Mouse (Mus musculus) liver, embryonic 15.5 days (tissue): ENCODE results near the gene Trabd2b. TPM values are rescaled to one million over a fixed set of nuclear protein-coding genes. Genes with fewer than 3 reads are reported as not detected.

ENCODE experiments used
- ATAC-seq: fragments of 200-750 bp; cut with Nextera tagmentation; 2 replicates; pipeline ENCODE4 v1.8.0; 2017; ENCODE audit warnings: moderate number of reproducible peaks, mild to moderate bottlenecking, moderate library complexity; ENCODE audit not compliant: insufficient read depth
- H3K27ac ChIP-seq: fragments of 300-500 bp; sonication (generic); replicated peaks from 2 replicates; pipeline ENCODE4 v1.5.1; 2015; ENCODE audit warnings: mild to moderate bottlenecking, inconsistent platforms
- H3K27me3 ChIP-seq: fragments of 300-500 bp; sonication (generic); 2 replicates; pipeline ENCODE4 v1.6.1; 2015; ENCODE audit warnings: mild to moderate bottlenecking, inconsistent platforms
- H3K36me3 ChIP-seq: fragments of 300-500 bp; sonication (generic); replicated peaks from 2 replicates; pipeline ENCODE4 v1.6.1; 2015; ENCODE audit warnings: moderate library complexity, mild to moderate bottlenecking, inconsistent platforms
- H3K4me1 ChIP-seq: fragments of 300-500 bp; sonication (generic); replicated peaks from 2 replicates; pipeline ENCODE4 v1.6.1; 2015; ENCODE audit warnings: inconsistent platforms
- H3K4me2 ChIP-seq: fragments of 300-500 bp; sonication (generic); 2 replicates; pipeline ENCODE4 v1.6.1; 2015; ENCODE audit warnings: moderate library complexity, mild to moderate bottlenecking, inconsistent platforms
- H3K4me3 ChIP-seq: fragments of 300-500 bp; sonication (generic); replicated peaks from 2 replicates; pipeline ENCODE4 v1.5.1; 2015; ENCODE audit warnings: mild to moderate bottlenecking, inconsistent platforms
- H3K9ac ChIP-seq: fragments of 300-500 bp; sonication (generic); 2 replicates; pipeline ENCODE4 v1.6.1; 2015; ENCODE audit warnings: moderate library complexity, mild to moderate bottlenecking, inconsistent platforms
- H3K9me3 ChIP-seq: fragments of 300-500 bp; sonication (generic); replicated peaks from 2 replicates; pipeline ENCODE4 v1.6.1; 2016; ENCODE audit warnings: inconsistent platforms
- WGBS: fragments of 180-500 bp; shearing (Covaris S2); methylation state at CpG from one replicate; pipeline ENCODE4 v1.1.7; 2015; ENCODE audit warnings: mixed read lengths; ENCODE audit not compliant: insufficient replicate concordance; 5-methylcytosine and 5-hydroxymethylcytosine counted together
- polyA plus RNA-seq: library from polyadenylated mRNA; unstranded; fragments of >200 nt; fragmentation: Nextera tagmentation; extraction: Ambion mirVana; gene quantifications from 2 replicates; pipeline ENCODE4 v1.2.1, GENCODE M21; 2015

The Trabd2b gene
- polyA plus RNA-seq, 1 experiment from 2014 or later = 0.08 TPM

DNA sequence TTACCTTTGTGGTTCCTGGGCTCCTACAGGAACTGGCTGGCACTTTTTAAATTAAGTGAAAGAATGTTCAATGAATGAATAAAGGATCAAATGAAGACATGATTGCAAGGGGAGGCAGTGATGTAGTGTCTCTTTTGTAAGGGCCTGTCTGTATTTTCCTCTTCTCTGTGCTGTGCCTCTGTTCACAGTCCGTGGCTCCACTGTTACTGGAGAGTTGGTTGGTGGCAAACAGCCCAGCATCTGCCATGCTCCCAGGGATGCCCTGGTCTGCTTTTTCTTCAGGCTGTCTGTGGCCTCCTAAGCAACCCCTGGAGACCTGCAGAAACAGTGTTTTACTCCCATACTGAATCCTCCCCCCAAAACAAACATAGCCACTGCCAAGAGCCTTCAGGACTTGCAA, 63.4 kb downstream of the Trabd2b start:
- no peak for ATAC-seq
- no peaks in the 10 kb centered on the region for H3K4me1 ChIP-seq
- no peaks in the 10 kb centered on the region for H3K27me3 ChIP-seq
- H3K27ac ChIP-seq = no peak overlapping the region
- H3K9ac ChIP-seq = no peak overlapping the region
- no peaks in the 10 kb centered on the region for H3K36me3 ChIP-seq
- WGBS = 43% methylated on average over 1 of the region's 1 CpGs
- H3K4me3 ChIP-seq = no peak overlapping the region
- H3K9me3 ChIP-seq = no peaks in the 10 kb centered on the region
- no peak overlapping the region for H3K4me2 ChIP-seq

DNA sequence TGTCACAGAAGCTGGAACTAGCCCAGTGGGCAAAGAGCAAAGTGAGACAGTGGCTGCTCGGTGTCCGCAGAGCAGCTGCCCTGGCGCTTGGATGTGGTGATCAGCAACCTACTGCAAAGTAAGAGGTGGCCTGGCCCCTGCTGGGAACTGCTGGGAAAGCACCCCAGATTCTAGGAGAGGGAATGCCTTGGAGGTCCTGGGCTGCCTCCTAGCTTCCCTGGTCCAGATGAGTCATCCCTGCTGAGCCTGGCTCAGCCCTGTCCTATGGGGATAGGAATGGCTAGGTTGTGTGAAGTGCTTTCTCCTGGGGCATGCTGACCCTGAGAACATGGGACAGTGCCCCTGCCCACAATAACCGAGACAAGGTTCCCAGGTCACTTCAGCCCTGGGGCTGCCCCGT, 65.6 kb downstream of the Trabd2b start:
- Histone ChIP-seq H3K27ac (no peak overlapping the region), H3K4me2 (no peak overlapping the region), H3K4me3 (no peak overlapping the region), H3K9me3 (no peaks in the 10 kb centered on the region), H3K9ac (no peak overlapping the region), H3K27me3 (no peaks in the 10 kb centered on the region), H3K36me3 (no peaks in the 10 kb centered on the region), H3K4me1 (no peaks in the 10 kb centered on the region)
- 57% methylated on average over 5 of the region's 5 CpGs for WGBS
- ATAC-seq = no peak

DNA sequence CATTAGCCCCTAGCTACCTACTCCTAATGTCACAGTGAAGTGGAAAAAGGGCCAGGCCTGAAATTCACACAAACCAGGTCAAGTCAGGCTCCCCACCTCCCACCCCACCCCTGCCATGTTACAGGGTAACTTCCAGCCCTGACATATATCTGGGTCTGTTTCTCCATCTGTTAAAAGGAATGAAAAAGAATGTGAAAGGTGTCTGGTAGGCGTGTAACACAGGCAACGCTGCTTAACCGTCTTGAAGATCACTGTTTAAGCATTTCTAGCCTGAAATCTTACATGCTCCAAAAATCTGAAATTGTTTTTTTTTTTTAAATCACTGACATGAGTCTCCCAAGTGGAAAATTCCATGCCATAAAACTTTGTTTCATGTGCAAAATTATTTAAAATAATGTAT, 69.8 kb downstream of the Trabd2b start:
- Histone ChIP-seq H3K4me1 (no peaks in the 10 kb centered on the region), H3K9ac (no peak overlapping the region), H3K4me2 (no peak overlapping the region), H3K4me3 (no peak overlapping the region), H3K36me3 (no peaks in the 10 kb centered on the region), H3K9me3 (no peaks in the 10 kb centered on the region), H3K27ac (no peak overlapping the region), H3K27me3 (no peaks in the 10 kb centered on the region)
- ATAC-seq = no peak
- 69% methylated on average over 3 of the region's 3 CpGs for WGBS

GRCm38 (mm10) chr4:114477082-114477771, 70.7 kb downstream of the Trabd2b start:
- Histone ChIP-seq H3K27ac (no peak overlapping the region), H3K4me3 (no peak overlapping the region), H3K4me2 (no peak overlapping the region), H3K27me3 (no peaks in the 10 kb centered on the region), H3K9me3 (no peaks in the 10 kb centered on the region), H3K36me3 (no peaks in the 10 kb centered on the region), H3K9ac (no peak overlapping the region), H3K4me1 (no peaks in the 10 kb centered on the region)
- no peak for ATAC-seq
- WGBS = 44% methylated on average over 11 of the region's 11 CpGs

- Histone ChIP-seq H3K4me3 (no peak overlapping the region), H3K27me3 (no peaks in the 10 kb centered on the region), H3K27ac (no peak overlapping the region), H3K9ac (no peak overlapping the region), H3K9me3 (no peaks in the 10 kb centered on the region), H3K4me2 (no peak overlapping the region), H3K4me1 (no peaks in the 10 kb centered on the region), H3K36me3 (no peaks in the 10 kb centered on the region)
- no peak for ATAC-seq
- 40% methylated on average over 5 of the region's 5 CpGs for WGBS
Observed at GRCm38 (mm10) chr4:114481518-114481917, 75.0 kb downstream of the Trabd2b start.

GRCm38 (mm10) chr4:114484173-114484572, 77.6 kb downstream of the Trabd2b start:
- no peak overlapping the region for H3K27ac ChIP-seq
- 42% methylated on average over 2 of the region's 2 CpGs for WGBS
- no peaks in the 10 kb centered on the region for H3K9me3 ChIP-seq
- H3K36me3 ChIP-seq = no peaks in the 10 kb centered on the region
- H3K9ac ChIP-seq = no peak overlapping the region
- no peak overlapping the region for H3K4me3 ChIP-seq
- H3K27me3 ChIP-seq = no peaks in the 10 kb centered on the region
- H3K4me2 ChIP-seq = no peak overlapping the region
- ATAC-seq = no peak
- no peaks in the 10 kb centered on the region for H3K4me1 ChIP-seq

GRCm38 (mm10) chr4:114485996-114486395, 79.5 kb downstream of the Trabd2b start:
- no peak overlapping the region for H3K4me2 ChIP-seq
- H3K4me3 ChIP-seq = no peak overlapping the region
- H3K27me3 ChIP-seq = no peaks in the 10 kb centered on the region
- no peaks in the 10 kb centered on the region for H3K4me1 ChIP-seq
- H3K9ac ChIP-seq = no peak overlapping the region
- WGBS = 42% methylated on average over 5 of the region's 5 CpGs
- ATAC-seq = no peak
- H3K9me3 ChIP-seq = no peaks in the 10 kb centered on the region
- no peak overlapping the region for H3K27ac ChIP-seq
- no peaks in the 10 kb centered on the region for H3K36me3 ChIP-seq

DNA sequence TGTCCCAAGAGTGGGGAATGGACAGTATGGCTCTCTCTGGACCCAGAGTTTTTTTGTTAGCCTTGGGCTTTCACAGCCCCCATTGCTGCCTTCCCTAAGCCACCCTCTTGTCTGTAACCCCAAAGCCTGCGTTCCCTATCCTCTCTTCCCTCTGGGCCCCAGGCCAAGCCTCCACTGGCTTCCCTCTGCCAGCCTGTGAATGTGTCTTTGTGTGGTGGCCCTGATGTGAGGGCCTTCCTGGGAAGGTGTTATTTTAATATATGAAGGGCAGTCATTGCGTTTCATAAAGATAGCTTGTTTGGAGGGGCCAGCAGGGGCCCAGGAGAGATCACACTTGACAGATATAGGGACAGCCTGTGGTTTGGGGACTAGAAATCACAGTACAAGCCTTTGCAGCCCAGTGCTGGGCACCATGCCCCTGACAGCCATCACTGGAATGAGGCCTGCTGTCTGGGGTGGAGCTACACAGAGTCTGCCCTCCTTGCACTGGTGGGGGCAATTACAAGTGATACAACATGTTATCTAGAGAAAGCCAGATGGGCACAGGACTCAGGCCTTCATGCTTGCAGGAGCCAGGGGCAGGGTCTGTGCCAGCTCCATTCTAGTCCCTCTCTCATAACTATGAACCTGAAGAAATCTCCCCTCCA, 80.5 kb downstream of the Trabd2b start:
- H3K27ac ChIP-seq = no peak overlapping the region
- 59% methylated on average over 2 of the region's 2 CpGs for WGBS
- ATAC-seq = no peak
- H3K36me3 ChIP-seq = no peaks in the 10 kb centered on the region
- no peak overlapping the region for H3K9ac ChIP-seq
- no peak overlapping the region for H3K4me2 ChIP-seq
- no peaks in the 10 kb centered on the region for H3K4me1 ChIP-seq
- H3K4me3 ChIP-seq = no peak overlapping the region
- no peaks in the 10 kb centered on the region for H3K27me3 ChIP-seq
- no peaks in the 10 kb centered on the region for H3K9me3 ChIP-seq

DNA sequence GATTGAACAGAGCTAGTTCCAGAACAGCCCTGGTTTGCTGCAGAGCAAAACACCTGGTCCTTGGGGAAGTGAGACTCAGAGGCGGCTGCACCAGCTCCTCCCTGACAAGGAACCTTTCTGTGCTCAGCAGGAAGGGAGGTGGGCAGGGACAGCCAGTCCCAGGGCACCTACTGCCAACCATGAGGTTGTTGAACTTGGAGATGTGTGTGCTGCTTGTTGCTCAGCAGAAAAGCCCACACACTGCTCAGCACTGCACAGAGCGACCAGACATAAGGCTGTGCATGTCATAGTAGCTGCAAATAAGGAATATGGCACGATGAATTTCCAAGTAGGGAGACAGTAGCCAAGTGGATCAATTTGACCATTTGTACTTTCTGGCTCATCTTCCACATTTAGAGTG, 81.2 kb downstream of the Trabd2b start:
- 50% methylated on average over 3 of the region's 3 CpGs for WGBS
- no peak for ATAC-seq
- Histone ChIP-seq H3K27me3 (no peaks in the 10 kb centered on the region), H3K4me1 (no peaks in the 10 kb centered on the region), H3K36me3 (no peaks in the 10 kb centered on the region), H3K9ac (no peak overlapping the region), H3K27ac (no peak overlapping the region), H3K9me3 (no peaks in the 10 kb centered on the region), H3K4me2 (no peak overlapping the region), H3K4me3 (no peak overlapping the region)

DNA sequence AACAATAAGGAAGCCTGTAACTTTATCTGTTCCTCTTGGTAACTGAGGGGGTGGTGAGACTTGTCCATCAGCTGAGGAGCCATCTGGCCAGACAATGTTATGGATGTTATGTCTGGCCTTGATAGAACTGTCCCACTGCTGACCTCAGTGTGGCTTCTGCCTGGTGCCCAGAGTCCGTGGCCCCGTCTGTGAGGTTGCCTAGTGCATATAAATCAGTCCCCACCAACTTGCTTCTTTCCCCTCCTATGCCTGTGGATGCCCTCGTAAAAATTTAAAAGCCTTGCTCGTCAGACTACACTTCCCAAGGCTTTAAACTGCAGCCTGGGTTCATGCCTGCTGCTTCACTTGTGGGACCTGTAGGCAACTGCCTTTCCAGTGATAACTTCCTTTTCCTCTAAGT, 85.6 kb downstream of the Trabd2b start:
- 28% methylated on average over 4 of the region's 4 CpGs for WGBS

GRCm38 (mm10) chr4:114494035-114494434, 87.5 kb downstream of the Trabd2b start:
- Histone ChIP-seq H3K27ac (no peak overlapping the region), H3K4me3 (no peak overlapping the region), H3K4me1 (no peaks in the 10 kb centered on the region), H3K27me3 (no peaks in the 10 kb centered on the region), H3K4me2 (no peak overlapping the region), H3K9ac (no peak overlapping the region), H3K9me3 (no peaks in the 10 kb centered on the region), H3K36me3 (no peaks in the 10 kb centered on the region)
- ATAC-seq = no peak
- 47% methylated on average over 2 of the region's 2 CpGs for WGBS

More for the DNA sequence above, 85.6 kb downstream of the Trabd2b start:
- H3K4me1 ChIP-seq = no peaks in the 10 kb centered on the region
- no peak overlapping the region for H3K4me2 ChIP-seq
- H3K9me3 ChIP-seq = no peaks in the 10 kb centered on the region
- no peaks in the 10 kb centered on the region for H3K27me3 ChIP-seq
- H3K4me3 ChIP-seq = no peak overlapping the region
- H3K9ac ChIP-seq = no peak overlapping the region
- H3K36me3 ChIP-seq = no peaks in the 10 kb centered on the region
- H3K27ac ChIP-seq = no peak overlapping the region
- no peak for ATAC-seq
